Mouse (Mus musculus): ENCODE results near the gene Rtp2. TPM values are rescaled to one million over a fixed set of nuclear protein-coding genes. Genes with fewer than 3 reads are reported as not detected.
"Not testable (repeated sequence)": the region's sequence is repeated elsewhere in the genome, so short reads cannot be mapped to it uniquely, and the experiment has no call there.

The Rtp2 gene
- total RNA-seq, 2 experiments from 2014 or later: 0.32 to 0.54 TPM

DNA sequence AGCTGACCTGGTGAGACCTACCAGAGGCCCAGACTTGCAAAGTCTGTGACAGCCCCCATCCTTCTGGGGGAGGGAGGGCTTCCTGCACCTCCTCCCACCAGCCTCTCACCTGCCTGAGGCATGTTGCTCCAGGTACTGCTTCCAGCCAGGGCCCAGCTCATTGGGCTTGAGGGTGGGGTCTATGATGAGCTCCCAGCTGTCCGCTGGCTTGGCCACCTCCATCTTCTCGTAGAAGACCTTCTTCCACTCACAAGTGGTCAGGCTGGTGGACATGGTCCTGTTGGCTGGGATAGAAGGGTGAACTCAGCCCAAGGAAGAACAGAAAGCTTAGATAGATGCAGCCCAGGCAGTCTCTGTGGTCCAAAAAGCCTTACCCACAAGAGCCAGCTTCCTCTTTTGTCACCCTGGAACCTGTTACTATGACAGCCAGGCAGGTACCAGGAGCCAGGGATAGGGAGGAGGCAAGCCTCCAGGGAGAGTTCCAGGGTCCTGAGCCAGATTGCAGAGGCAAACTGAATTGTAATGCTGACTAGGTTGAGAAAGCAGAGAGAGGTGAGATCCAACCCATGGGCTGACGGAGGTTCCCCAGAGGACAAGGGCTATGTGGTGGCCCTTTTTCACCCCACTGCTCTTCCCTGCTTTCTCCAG lies 1.6 kb downstream of the Rtp2 start:
- Histone ChIP-seq H3K4me3 (no peak overlapping the region), H3K27ac (no peak overlapping the region)
- no peak for DNase-seq (ENCODE audit: low spot score in 2 of 2)
- no peak for TF ChIP-seq CTCF (conservative IDR thresholded peaks at IDR 0.05)

DNA sequence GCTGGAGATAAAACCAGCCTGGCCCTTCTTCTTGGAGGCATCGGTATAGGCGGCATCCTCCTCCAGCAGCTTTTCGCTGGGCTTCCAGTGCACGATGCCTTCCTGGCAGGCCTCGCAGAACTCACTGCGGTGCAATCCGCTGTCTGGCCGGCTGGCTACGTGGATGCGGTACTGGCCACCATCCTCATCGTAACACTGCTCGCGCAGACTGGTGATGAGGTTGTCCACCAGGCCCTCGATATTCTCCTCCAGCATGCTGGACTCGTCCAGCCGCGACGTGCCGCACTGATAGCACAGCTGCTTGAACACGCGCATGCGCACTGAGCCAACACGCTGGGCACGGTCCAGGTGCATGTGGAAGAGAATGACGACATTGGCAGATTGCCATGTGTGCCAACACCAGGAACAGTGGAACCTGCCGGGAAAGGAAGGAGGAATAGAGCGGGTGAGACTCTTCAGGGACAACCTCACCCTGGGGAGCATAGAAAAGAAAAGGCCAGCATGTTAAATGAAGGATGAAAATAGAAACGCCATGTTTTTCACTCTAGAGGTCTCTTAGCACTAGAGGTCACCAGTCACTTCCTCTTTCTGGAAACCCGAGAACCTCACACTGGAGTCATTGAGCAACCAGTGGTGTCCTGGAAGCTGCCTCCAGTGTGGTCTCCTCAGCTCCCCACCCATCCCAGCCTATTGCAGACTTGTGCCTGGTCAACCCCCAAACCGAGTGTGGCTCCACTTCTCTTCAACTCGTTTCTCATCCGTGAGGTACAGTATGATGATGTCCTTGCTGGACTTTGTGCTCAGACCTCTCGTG lies 4.7 kb downstream of the Rtp2 start:
- TF ChIP-seq CTCF (conservative IDR thresholded peaks at IDR 0.05): no peak
- Histone ChIP-seq H3K4me3 (no peak overlapping the region), H3K27ac (no peak overlapping the region)
- DNase-seq (ENCODE audit: low spot score in 2 of 2): no peak

- Histone ChIP-seq H3K4me3 (no peak overlapping the region), H3K27ac (no peak overlapping the region)
- no peak for TF ChIP-seq CTCF (conservative IDR thresholded peaks at IDR 0.05)
- no peak for DNase-seq (ENCODE audit: low spot score in 2 of 2)
Measured at GRCm38 (mm10) chr16:23922906-23923305, 9.3 kb downstream of the Rtp2 start.

- no peak for DNase-seq (ENCODE audit: low spot score in 2 of 2)
- H3K4me3 ChIP-seq: no peak overlapping the region
- no peak overlapping the region for H3K27ac ChIP-seq
- no peak for TF ChIP-seq CTCF (conservative IDR thresholded peaks at IDR 0.05)
Measured at GRCm38 (mm10) chr16:23921697-23922096, 10.5 kb downstream of the Rtp2 start.

DNA sequence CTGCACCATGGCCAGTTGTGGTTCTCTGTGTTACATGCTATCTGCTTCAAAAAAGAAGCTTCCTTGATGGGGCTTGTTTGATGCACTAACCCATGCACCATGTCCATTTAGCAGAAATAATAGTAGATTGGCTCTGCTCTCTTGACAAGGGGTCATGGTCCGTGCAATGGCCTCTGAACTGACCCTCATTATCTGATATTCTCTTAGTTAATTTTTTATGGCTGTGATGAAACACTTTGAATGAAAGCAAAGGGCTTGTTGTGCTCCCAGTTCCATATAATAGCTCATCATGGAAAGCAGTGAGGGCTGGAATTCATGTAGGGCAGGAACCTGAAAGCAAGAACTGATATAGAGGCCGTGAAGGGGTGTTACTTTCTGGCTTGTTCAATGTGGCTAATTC lies 12.8 kb downstream of the Rtp2 start:
- Histone ChIP-seq H3K4me3 (no peak overlapping the region), H3K27ac (no peak overlapping the region)
- DNase-seq (ENCODE audit: low spot score in 2 of 2): no peak
- no peak for TF ChIP-seq CTCF (conservative IDR thresholded peaks at IDR 0.05)

DNA sequence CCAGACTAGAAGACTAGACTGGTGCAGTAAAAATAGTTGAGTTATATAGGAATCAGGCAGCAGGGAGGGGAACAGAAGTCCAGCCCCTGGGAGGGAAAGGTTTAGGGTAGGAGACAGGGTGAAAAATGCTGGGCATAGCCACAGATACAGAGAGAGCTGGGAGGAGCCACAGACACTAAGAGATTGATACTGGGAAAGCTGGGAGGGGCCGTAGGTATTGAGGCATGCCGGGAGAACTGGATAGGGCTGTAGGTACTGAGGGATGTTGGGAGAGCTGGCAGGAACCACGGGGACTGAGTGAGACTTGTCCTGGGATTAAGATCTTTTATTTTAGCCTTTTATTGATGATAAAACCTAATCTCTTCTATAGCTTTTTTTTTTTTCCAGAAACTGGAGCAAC lies 18.8 kb downstream of the Rtp2 start:
- Histone ChIP-seq H3K27ac (no peak overlapping the region), H3K4me3 (no peak overlapping the region)
- no peak for DNase-seq (ENCODE audit: low spot score in 2 of 2)
- no peak for TF ChIP-seq CTCF (conservative IDR thresholded peaks at IDR 0.05)

DNA sequence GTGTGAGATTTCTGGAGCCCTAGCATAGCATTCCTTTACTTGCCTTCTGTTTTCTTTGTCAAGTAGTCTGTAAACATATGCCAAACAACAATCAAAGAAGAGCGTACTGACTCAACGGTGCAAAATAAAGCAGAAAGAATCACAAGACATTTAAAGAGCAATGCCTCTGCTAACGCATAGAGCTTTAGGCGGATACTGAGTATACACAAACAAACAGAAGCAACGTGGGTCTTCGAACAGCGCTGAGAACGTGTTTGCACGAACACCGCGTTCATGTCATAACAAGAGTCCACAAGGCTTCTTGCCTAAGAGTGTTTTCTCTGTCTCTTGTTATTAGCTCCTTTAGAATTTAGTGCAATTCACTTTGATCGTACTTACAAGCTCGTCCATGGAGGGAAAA lies 19.5 kb downstream of the Rtp2 start:
- TF ChIP-seq CTCF (conservative IDR thresholded peaks at IDR 0.05): no peak
- H3K27ac ChIP-seq: no peak overlapping the region
- H3K4me3 ChIP-seq: no peak overlapping the region
- DNase-seq (ENCODE audit: low spot score in 2 of 2): no peak

DNA sequence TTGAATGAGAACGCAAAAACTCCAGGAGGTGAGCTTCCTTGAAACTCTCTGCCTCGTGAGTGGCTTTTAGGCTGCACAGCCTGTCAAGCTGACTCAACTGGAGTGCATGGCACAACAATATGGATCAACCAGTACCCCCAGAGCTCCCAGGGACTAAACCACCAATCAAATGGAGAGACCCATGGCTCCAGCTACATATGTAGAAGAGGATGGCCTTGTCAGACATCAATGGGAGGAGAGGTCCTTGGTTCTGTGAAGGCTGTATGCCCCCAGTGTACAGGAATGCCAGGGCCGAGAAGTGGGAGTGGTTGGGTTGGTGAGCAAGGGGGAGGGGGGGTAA lies 23.2 kb downstream of the Rtp2 start:
- not testable (repeated sequence) for H3K27ac ChIP-seq; H3K4me3 ChIP-seq; DNase-seq (ENCODE audit: low spot score in 2 of 2)

DNA sequence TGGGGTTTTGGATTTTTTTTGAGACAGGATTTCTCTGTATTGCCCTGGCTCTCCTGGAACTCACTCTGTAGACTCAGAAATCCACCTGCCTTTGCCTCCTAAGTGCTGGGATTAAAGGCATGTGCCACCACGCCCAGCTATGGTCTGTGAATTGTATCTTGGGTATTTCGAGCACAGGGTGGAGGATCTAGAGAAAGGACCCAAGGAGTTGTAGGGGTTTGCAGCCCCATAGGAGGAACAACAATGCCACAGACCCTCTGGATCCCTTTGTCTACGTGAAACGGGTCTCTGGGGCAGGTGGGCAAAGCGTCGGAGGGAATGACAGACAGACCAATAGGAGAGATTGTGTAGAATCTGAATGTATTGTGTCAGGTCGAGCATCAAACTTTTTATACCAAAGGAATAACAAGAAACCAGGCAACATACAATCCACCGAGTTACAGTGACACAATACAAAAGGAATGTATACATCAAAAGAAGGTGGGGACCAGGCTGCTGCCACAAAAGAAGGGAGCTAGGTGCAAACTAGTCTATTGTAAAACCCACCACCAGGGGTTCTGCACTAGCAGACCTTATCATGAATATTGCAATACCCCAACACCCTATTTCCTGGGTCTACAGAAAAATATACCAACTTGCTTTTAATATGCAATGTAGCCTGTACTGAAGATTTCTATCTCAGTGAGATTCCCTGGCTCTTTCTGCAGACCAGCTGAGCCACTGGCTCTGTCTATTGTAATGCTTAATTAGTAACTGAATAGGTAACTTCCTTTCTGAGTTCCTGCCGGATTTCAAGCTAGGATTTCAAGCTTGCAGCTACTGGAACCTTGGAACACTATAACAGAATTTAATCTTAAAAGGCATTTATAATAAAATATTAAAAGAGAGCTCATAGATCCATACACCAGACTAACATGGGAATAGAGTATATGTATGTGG lies 23.8 kb downstream of the Rtp2 start:
- not testable (repeated sequence) for H3K27ac ChIP-seq; H3K4me3 ChIP-seq; DNase-seq (ENCODE audit: low spot score in 2 of 2)

DNA sequence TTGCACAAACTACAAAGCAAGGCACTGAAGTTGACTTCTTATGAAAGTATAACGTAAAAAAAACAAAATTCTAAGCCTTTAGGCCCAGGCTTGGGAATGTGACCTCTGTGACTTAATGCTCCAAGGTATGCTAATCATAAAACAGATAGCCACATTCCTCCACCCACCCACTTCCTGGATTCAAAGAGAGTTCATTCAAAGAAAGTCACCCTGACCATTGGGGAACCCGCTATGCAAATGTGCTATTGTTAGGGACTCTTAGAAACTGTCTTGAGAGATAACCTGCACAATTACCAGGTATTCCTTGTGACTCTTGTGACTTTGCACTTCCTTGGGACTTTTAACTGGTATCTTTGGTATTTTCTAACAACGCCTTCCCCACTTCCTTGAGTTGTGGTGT lies 25.6 kb downstream of the Rtp2 start:
- not testable (repeated sequence) for DNase-seq (ENCODE audit: low spot score in 2 of 2); H3K27ac ChIP-seq; H3K4me3 ChIP-seq

DNA sequence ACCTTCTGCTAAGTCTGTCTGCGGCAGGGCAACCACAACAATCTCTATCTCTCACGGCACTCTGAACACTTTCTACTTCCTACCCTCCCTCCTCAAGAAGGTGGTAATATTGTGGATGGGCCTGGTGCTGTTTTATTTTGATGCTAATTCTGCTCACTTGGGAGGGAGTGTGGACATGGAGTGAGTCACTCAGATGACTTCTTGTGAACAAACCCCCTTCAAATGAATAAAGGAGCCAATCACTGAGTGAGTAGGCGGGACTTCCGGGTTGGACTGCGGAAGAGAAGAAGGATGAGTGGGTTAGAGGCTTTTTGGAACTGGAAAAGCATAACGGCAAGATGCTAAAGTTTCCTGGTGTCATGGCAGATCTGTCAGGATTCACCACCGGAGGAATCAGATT lies 30.8 kb downstream of the Rtp2 start:
- Histone ChIP-seq H3K27ac (no peak overlapping the region), H3K4me3 (no peak overlapping the region)
- no peak for TF ChIP-seq CTCF (conservative IDR thresholded peaks at IDR 0.05)
- DNase-seq (ENCODE audit: low spot score in 2 of 2): no peak

- no peak overlapping the region for H3K4me3 ChIP-seq
- H3K27ac ChIP-seq: peak overlapping the region; percentile 28; the same call in 1 of the 2 replicates
- peak; percentile 66 to 78 for DNase-seq (ENCODE audit: low spot score in 2 of 2)
- TF ChIP-seq CTCF (conservative IDR thresholded peaks at IDR 0.05): no peak
Measured at GRCm38 (mm10) chr16:23900061-23900460, 32.1 kb downstream of the Rtp2 start.

GRCm38 (mm10) chr16:23898840-23899239 lies 33.4 kb downstream of the Rtp2 start:
- no peak overlapping the region; the same call in 1 of the 2 replicates for H3K27ac ChIP-seq
- DNase-seq (ENCODE audit: low spot score in 2 of 2): peak; percentile 76 to 79
- peak overlapping the region; percentile 49 for H3K4me3 ChIP-seq
- TF ChIP-seq CTCF (conservative IDR thresholded peaks at IDR 0.05): peak; percentile 88

All from layer of hippocampus, adult 2 months (tissue).